Mouse (Mus musculus): ENCODE measurements around the gene Vasp. TPM values are rescaled to one million over a fixed set of nuclear protein-coding genes. Genes with fewer than 3 reads are reported as not detected.

Vasp gene
- polyA plus RNA-seq, 1 experiment = 325 TPM

- DNase-seq = peak; percentile 95
- H3K36me3 ChIP-seq (ENCODE audit: control insufficient read depth, insufficient read depth, low read length) = no peaks in the 10 kb centered on the region
- peaks cover 27% of the 10 kb centered on the region for H3K4me1 ChIP-seq (replicated peaks; ENCODE audit: control insufficient read depth, insufficient read depth, low read length)
- WGBS = under 1% methylated on average over 58 of the region's 58 CpGs
- H3K4me3 ChIP-seq (ENCODE audit: control insufficient read depth, insufficient read depth, low read length) = peak overlapping the region; percentile 57
- H3K27ac ChIP-seq (ENCODE audit: control insufficient read depth, insufficient read depth, low read length) = peak overlapping the region; percentile 29; the same call in 1 of the 2 replicates
- TF ChIP-seq POLR2A (IDR thresholded peaks at IDR 0.05; ENCODE audit: control insufficient read depth, extremely low read depth, insufficient read depth, low read length, poor library complexity) (no peak), CTCF (IDR thresholded peaks at IDR 0.05; ENCODE audit: borderline replicate concordance, control insufficient read depth, extremely low read depth, insufficient read depth, low read length, poor library complexity) (peak; percentile 57; the same call in 1 of the 2 replicates)
- peaks cover 14% of the 10 kb centered on the region for H3K27me3 ChIP-seq (ENCODE audit: control insufficient read depth, insufficient read depth, low read length)
These were observed 37.0 kb upstream of the Vasp start for GRCm38 (mm10) chr7:19308454-19309277.

- Histone ChIP-seq H3K36me3 (ENCODE audit: control insufficient read depth, insufficient read depth, low read length) (no peaks in the 10 kb centered on the region), H3K27me3 (ENCODE audit: control insufficient read depth, insufficient read depth, low read length) (peaks cover 14% of the 10 kb centered on the region), H3K27ac (ENCODE audit: control insufficient read depth, insufficient read depth, low read length) (peak overlapping the region; percentile 29; the same call in 1 of the 2 replicates), H3K4me1 (replicated peaks; ENCODE audit: control insufficient read depth, insufficient read depth, low read length) (peaks cover 29% of the 10 kb centered on the region), H3K4me3 (ENCODE audit: control insufficient read depth, insufficient read depth, low read length) (peak overlapping the region; percentile 57)
- WGBS = 7% methylated on average over 18 of the region's 18 CpGs
- TF ChIP-seq POLR2A (IDR thresholded peaks at IDR 0.05; ENCODE audit: control insufficient read depth, extremely low read depth, insufficient read depth, low read length, poor library complexity) = no peak
- no peak for TF ChIP-seq CTCF (IDR thresholded peaks at IDR 0.05; ENCODE audit: borderline replicate concordance, control insufficient read depth, extremely low read depth, insufficient read depth, low read length, poor library complexity)
- peak; percentile 54 for DNase-seq
These were observed 36.3 kb upstream of the Vasp start for GRCm38 (mm10) chr7:19307739-19308453.

GRCm38 (mm10) chr7:19306819-19307738 lies 35.5 kb upstream of the Vasp start:
- H3K36me3 ChIP-seq (ENCODE audit: control insufficient read depth, insufficient read depth, low read length) = no peaks in the 10 kb centered on the region
- peaks cover 29% of the 10 kb centered on the region for H3K4me1 ChIP-seq (replicated peaks; ENCODE audit: control insufficient read depth, insufficient read depth, low read length)
- no peak overlapping the region for H3K27ac ChIP-seq (ENCODE audit: control insufficient read depth, insufficient read depth, low read length)
- WGBS = 89% methylated on average over 25 of the region's 25 CpGs
- no peak for TF ChIP-seq POLR2A (IDR thresholded peaks at IDR 0.05; ENCODE audit: control insufficient read depth, extremely low read depth, insufficient read depth, low read length, poor library complexity)
- DNase-seq = no peak
- H3K4me3 ChIP-seq (ENCODE audit: control insufficient read depth, insufficient read depth, low read length) = no peak overlapping the region
- peaks cover 15% of the 10 kb centered on the region for H3K27me3 ChIP-seq (ENCODE audit: control insufficient read depth, insufficient read depth, low read length)

- 72% methylated on average over 16 of the region's 16 CpGs for WGBS
- no peak overlapping the region for H3K4me3 ChIP-seq (ENCODE audit: control insufficient read depth, insufficient read depth, low read length)
These were observed 34.5 kb upstream of the Vasp start for GRCm38 (mm10) chr7:19305796-19306765.

GRCm38 (mm10) chr7:19305413-19305735 lies 33.8 kb upstream of the Vasp start:
- Histone ChIP-seq H3K27ac (ENCODE audit: control insufficient read depth, insufficient read depth, low read length) (no peak overlapping the region), H3K27me3 (ENCODE audit: control insufficient read depth, insufficient read depth, low read length) (peaks cover 21% of the 10 kb centered on the region), H3K4me3 (ENCODE audit: control insufficient read depth, insufficient read depth, low read length) (no peak overlapping the region), H3K36me3 (ENCODE audit: control insufficient read depth, insufficient read depth, low read length) (no peaks in the 10 kb centered on the region), H3K4me1 (replicated peaks; ENCODE audit: control insufficient read depth, insufficient read depth, low read length) (peaks cover 29% of the 10 kb centered on the region)
- TF ChIP-seq CTCF (IDR thresholded peaks at IDR 0.05; ENCODE audit: borderline replicate concordance, control insufficient read depth, extremely low read depth, insufficient read depth, low read length, poor library complexity) (no peak), POLR2A (IDR thresholded peaks at IDR 0.05; ENCODE audit: control insufficient read depth, extremely low read depth, insufficient read depth, low read length, poor library complexity) (no peak)
- DNase-seq = no peak
- 21% methylated on average over 6 of the region's 6 CpGs for WGBS

More at GRCm38 (mm10) chr7:19305796-19306765, 34.5 kb upstream of the Vasp start:
- Histone ChIP-seq H3K27ac (ENCODE audit: control insufficient read depth, insufficient read depth, low read length) (no peak overlapping the region), H3K4me1 (replicated peaks; ENCODE audit: control insufficient read depth, insufficient read depth, low read length) (peaks cover 29% of the 10 kb centered on the region), H3K27me3 (ENCODE audit: control insufficient read depth, insufficient read depth, low read length) (peaks cover 21% of the 10 kb centered on the region), H3K36me3 (ENCODE audit: control insufficient read depth, insufficient read depth, low read length) (no peaks in the 10 kb centered on the region)
- no peak for TF ChIP-seq POLR2A (IDR thresholded peaks at IDR 0.05; ENCODE audit: control insufficient read depth, extremely low read depth, insufficient read depth, low read length, poor library complexity)
- no peak for TF ChIP-seq CTCF (IDR thresholded peaks at IDR 0.05; ENCODE audit: borderline replicate concordance, control insufficient read depth, extremely low read depth, insufficient read depth, low read length, poor library complexity)
- no peak for DNase-seq

All from thymus, adult 2 months (tissue).